Mouse (Mus musculus): Measurements from ENCODE around the gene Prss40.

Gene Prss40

GRCm38 (mm10) chr1:34560843-34561242 lies at the start of gene Prss40:
Prss40 (minus strand) TSS chr1:34560943.
- no peak for DNase-seq (ENCODE audit: low spot score in 2 of 2)

GRCm38 (mm10) chr1:34602363-34602762 lies 41.6 kb upstream of the Prss40 start:
- peak in 1 of 2 experiments; percentile 81 for DNase-seq (ENCODE audit: low spot score in 2 of 2)

GRCm38 (mm10) chr1:34601323-34602047 lies 40.7 kb upstream of the Prss40 start:
- no peak for DNase-seq (ENCODE audit: low spot score in 2 of 2)

GRCm38 (mm10) chr1:34600000-34600399 lies 39.3 kb upstream of the Prss40 start:
- DNase-seq (ENCODE audit: low spot score in 2 of 2), result no peak

GRCm38 (mm10) chr1:34587298-34588096 lies 26.8 kb upstream of the Prss40 start:
- no peak for DNase-seq (ENCODE audit: low spot score in 2 of 2)

- DNase-seq (ENCODE audit: low spot score in 2 of 2), result no peak
Measured at GRCm38 (mm10) chr1:34584736-34585135, 24.0 kb upstream of the Prss40 start.

- peak; percentile 85 to 87 for DNase-seq (ENCODE audit: low spot score in 2 of 2)
Measured at GRCm38 (mm10) chr1:34583821-34584263, 23.1 kb upstream of the Prss40 start.

- no peak for DNase-seq (ENCODE audit: low spot score in 2 of 2)
Measured at GRCm38 (mm10) chr1:34582218-34582617, 21.5 kb upstream of the Prss40 start.

- DNase-seq (ENCODE audit: low spot score in 2 of 2), result no peak
Measured at GRCm38 (mm10) chr1:34579782-34580356, 19.1 kb upstream of the Prss40 start.

GRCm38 (mm10) chr1:34578851-34579781 lies 18.4 kb upstream of the Prss40 start, which contains the start of gene Amer3:
Amer3 (plus strand) TSS chr1:34579657.
- DNase-seq (ENCODE audit: low spot score in 2 of 2), result peak; percentile 90 to 91

- no peak for DNase-seq (ENCODE audit: low spot score in 2 of 2)
Measured at GRCm38 (mm10) chr1:34573221-34573620, 12.5 kb upstream of the Prss40 start.

GRCm38 (mm10) chr1:34571431-34571830 lies 10.7 kb upstream of the Prss40 start:
- peak in 1 of 2 experiments; percentile 50 for DNase-seq (ENCODE audit: low spot score in 2 of 2)

GRCm38 (mm10) chr1:34569876-34570275 lies 9.1 kb upstream of the Prss40 start:
- no peak for DNase-seq (ENCODE audit: low spot score in 2 of 2)

GRCm38 (mm10) chr1:34568120-34568519 lies 7.4 kb upstream of the Prss40 start:
- no peak for DNase-seq (ENCODE audit: low spot score in 2 of 2)

GRCm38 (mm10) chr1:34564383-34565045 lies 3.8 kb upstream of the Prss40 start:
- DNase-seq (ENCODE audit: low spot score in 2 of 2), result no peak

- no peak for DNase-seq (ENCODE audit: low spot score in 2 of 2)
Measured at GRCm38 (mm10) chr1:34554275-34554674, 6.5 kb downstream of the Prss40 start.

- no peak for DNase-seq (ENCODE audit: low spot score in 2 of 2)
Measured at GRCm38 (mm10) chr1:34553690-34554089, 7.1 kb downstream of the Prss40 start.

GRCm38 (mm10) chr1:34547074-34547473 lies 13.7 kb downstream of the Prss40 start:
- no peak for DNase-seq (ENCODE audit: low spot score in 2 of 2)

- DNase-seq (ENCODE audit: low spot score in 2 of 2), result no peak
Measured at GRCm38 (mm10) chr1:34536767-34537485, 23.8 kb downstream of the Prss40 start.

- DNase-seq (ENCODE audit: low spot score in 2 of 2), result no peak
Measured at GRCm38 (mm10) chr1:34536291-34536766, 24.4 kb downstream of the Prss40 start.

Measured in right cerebral cortex, postnatal 10 days (tissue).